Mouse (Mus musculus) bone marrow, adult 2 months (tissue): Measurements from ENCODE around the gene Nav2.

Experiments
- CTCF ChIP-seq: fragments of 200-500 bp; IDR thresholded peaks from 2 replicates; pipeline ENCODE4 v1.5.1; 2011; ENCODE audit warnings: low read length, control low read depth; ENCODE audit not compliant: control insufficient read depth, insufficient read depth
- POLR2A ChIP-seq: fragments of 200-500 bp; IDR thresholded peaks from 2 replicates; pipeline ENCODE4 v1.6.1; 2011; ENCODE audit warnings: low read depth, mild to moderate bottlenecking, control low read depth, low read length, borderline replicate concordance; ENCODE audit not compliant: control insufficient read depth

DNA sequence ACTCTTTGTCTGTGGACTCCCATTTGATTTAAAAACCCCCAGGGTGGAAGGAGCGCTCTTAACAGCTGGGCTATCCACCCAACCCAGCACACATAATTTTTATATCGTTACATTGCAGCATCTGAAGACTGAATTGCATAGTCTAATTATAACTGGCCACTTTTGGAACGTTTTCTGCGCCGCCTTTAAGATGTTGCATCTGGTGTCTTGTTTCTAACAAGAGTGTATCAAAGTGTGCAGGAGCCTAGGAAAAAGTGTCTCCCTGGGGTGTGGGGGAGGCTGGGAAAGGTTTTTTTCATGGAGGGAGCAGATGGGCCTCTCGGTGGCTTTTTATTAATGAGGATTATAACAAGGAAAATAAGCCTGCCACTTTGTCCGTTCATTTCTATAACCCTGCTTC, 661.1 kb downstream of the Nav2 start:
- TF ChIP-seq POLR2A (no peak), CTCF (no peak)
